Mouse (Mus musculus) kidney, adult 18-20 months (tissue): Measurements from ENCODE around the gene Mid1.
"Not testable (repeated sequence)": the region's sequence is repeated elsewhere in the genome, so short reads cannot be mapped to it uniquely, and the experiment has no call there.

Experiments used
- DNase-seq: peaks from one replicate; pipeline ENCODE4 v3.0.0; 2021

Gene Mid1

GRCm38 (mm10) chrX:170003536-170003935 lies 318.5 kb downstream of the Mid1 start:
- not testable (repeated sequence) for DNase-seq

GRCm38 (mm10) chrX:170004236-170004635 lies 319.2 kb downstream of the Mid1 start:
- not testable (repeated sequence) for DNase-seq

- DNase-seq, result not testable (repeated sequence)
Measured at GRCm38 (mm10) chrX:170004793-170005192, 319.8 kb downstream of the Mid1 start.

GRCm38 (mm10) chrX:170005194-170005593 lies 320.2 kb downstream of the Mid1 start:
- peak; percentile 54 for DNase-seq

GRCm38 (mm10) chrX:170005695-170006297 lies 320.8 kb downstream of the Mid1 start:
- DNase-seq, result not testable (repeated sequence)

- not testable (repeated sequence) for DNase-seq
Measured at GRCm38 (mm10) chrX:170006694-170007247, 321.8 kb downstream of the Mid1 start.

GRCm38 (mm10) chrX:170007375-170008178 lies 322.6 kb downstream of the Mid1 start:
- not testable (repeated sequence) for DNase-seq

GRCm38 (mm10) chrX:170008179-170008467 lies 323.1 kb downstream of the Mid1 start:
- DNase-seq, result not testable (repeated sequence)

- DNase-seq, result not testable (repeated sequence)
Measured at GRCm38 (mm10) chrX:170008584-170008983, 323.6 kb downstream of the Mid1 start.

GRCm38 (mm10) chrX:170009016-170009750 lies 324.2 kb downstream of the Mid1 start, which contains the start of gene Gm21887:
Gene Gm21887 (plus strand): TSS chrX:170009659.
- DNase-seq, result peak; percentile 100

- DNase-seq, result peak; percentile 100
Measured at GRCm38 (mm10) chrX:170009801-170010221, 324.8 kb downstream of the Mid1 start.

- peak; percentile 85 for DNase-seq
Measured at GRCm38 (mm10) chrX:170010581-170011528, 325.9 kb downstream of the Mid1 start.

GRCm38 (mm10) chrX:170011529-170011879 lies 326.5 kb downstream of the Mid1 start:
- not testable (repeated sequence) for DNase-seq

- DNase-seq, result not testable (repeated sequence)
Measured at GRCm38 (mm10) chrX:170013421-170013820, 328.4 kb downstream of the Mid1 start.

GRCm38 (mm10) chrX:170014038-170014437 lies 329.0 kb downstream of the Mid1 start:
- not testable (repeated sequence) for DNase-seq

- DNase-seq, result not testable (repeated sequence)
Measured at GRCm38 (mm10) chrX:170015883-170016282, 330.9 kb downstream of the Mid1 start.

- DNase-seq, result peak; percentile 72
Measured at GRCm38 (mm10) chrX:170017333-170018245, 332.6 kb downstream of the Mid1 start.

- peak; percentile 70 for DNase-seq
Measured at GRCm38 (mm10) chrX:170018571-170019218, 333.7 kb downstream of the Mid1 start.

GRCm38 (mm10) chrX:170019219-170019953 lies 334.4 kb downstream of the Mid1 start:
- DNase-seq, result not testable (repeated sequence)
